ENCODE assay signal across 22 mouse cellular contexts in the genomic region with DNA sequence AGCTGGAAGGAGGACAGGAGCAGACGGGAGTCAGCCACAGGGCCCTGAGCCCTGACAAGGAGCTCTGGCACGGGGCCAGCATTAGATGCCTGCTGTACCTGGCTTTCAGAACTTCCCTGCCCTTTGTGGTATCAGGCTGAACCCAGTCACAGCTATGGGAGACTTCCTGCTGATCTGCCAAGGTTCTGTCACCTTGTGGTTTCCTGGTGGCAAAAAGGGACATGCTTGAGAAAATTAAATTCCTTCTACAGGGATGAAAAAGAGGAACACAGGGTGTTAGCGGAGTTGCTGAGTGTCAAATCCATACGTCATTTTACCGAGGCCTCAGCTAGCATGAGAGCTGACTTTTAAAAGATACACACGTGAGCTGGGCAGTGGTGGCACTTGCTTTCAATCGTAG.
DNase-seq lines count a peak whose midpoint lies in the region; ATAC-seq and TF ChIP-seq lines count a peak whose summit lies in the region.
"Had no signal": no experiment of that assay in that cellular context is flagged by ENCODE, and none has a peak within 500 bp of the region (broad histone marks: within the 10 kb centered on the region; RNA-seq: fewer than 3 reads in every experiment).

No protein-coding gene starts in this region.

- H3K9me3 ChIP-seq in midbrain, postnatal 0 days (ENCODE audit: low read length): no peaks in the 10 kb centered on the region
- no peaks in the 10 kb centered on the region for H3K9me3 ChIP-seq in midbrain, embryonic 10.5 days (replicated peaks)
- H3K9me3 ChIP-seq: forebrain, embryonic 12.5 days; heart, embryonic 13.5 days; limb, embryonic 13.5 days; liver, embryonic 15.5 days; neural tube, embryonic 15.5 days had no signal

- ATAC-seq in midbrain, postnatal 0 days (ENCODE audit: low FRiP score): no peak
- ATAC-seq in megakaryocyte progenitor cell, adult 5-6 weeks (replicated peaks; ENCODE audit: poor library complexity): peak; percentile 82
- ATAC-seq: hindbrain, postnatal 0 days had no signal

- H3K4me2 ChIP-seq in midbrain, postnatal 0 days (ENCODE audit: low read depth, low read length, poor library complexity, severe bottlenecking): no peak overlapping the region
- H3K4me2 ChIP-seq: forebrain, embryonic 12.5 days; heart, embryonic 13.5 days; limb, embryonic 13.5 days; liver, embryonic 15.5 days; neural tube, embryonic 15.5 days had no signal

- H3K27ac ChIP-seq in midbrain, postnatal 0 days (ENCODE audit: low read depth, low read length): no peak overlapping the region
- no peak overlapping the region for H3K27ac ChIP-seq in midbrain, embryonic 10.5 days (replicated peaks)
- H3K27ac ChIP-seq: forebrain, embryonic 12.5 days; heart, embryonic 13.5 days; hindbrain, postnatal 0 days; limb, embryonic 13.5 days; liver, embryonic 15.5 days; macrophage; neural tube, embryonic 15.5 days had no signal

- peak; percentile 27 for DNase-seq in adrenal gland, postnatal 14 days
- no peak for DNase-seq in adrenal gland, adult 2 months
- peak; percentile 6 for DNase-seq in kidney, adult 9 months
- DNase-seq in kidney, adult 11 months: no peak
- peak; percentile 10 for DNase-seq in midbrain, postnatal 0 days (ENCODE audit: low spot score)
- no peak for DNase-seq in midbrain, embryonic 10.5 days (ENCODE audit: low spot score)
- no peak for DNase-seq in thymus, postnatal 0 days (ENCODE audit: low spot score)
- DNase-seq: cerebellum, adult 8-10 months; embryo, embryonic 11 days; gastrocnemius, postnatal 10 days; heart, adult 18-20 months; heart, postnatal 36 days; midbrain, embryonic 14.5 days; thymus, postnatal 25 days had no signal

- H3K4me1 ChIP-seq in midbrain, postnatal 0 days (ENCODE audit: insufficient read depth, low read length): no peaks in the 10 kb centered on the region
- H3K4me1 ChIP-seq in midbrain, embryonic 10.5 days: peaks cover 5% of the 10 kb centered on the region
- H3K4me1 ChIP-seq: forebrain, embryonic 12.5 days; liver, embryonic 15.5 days; neural tube, embryonic 15.5 days had no signal

- no peaks in the 10 kb centered on the region for H3K36me3 ChIP-seq in midbrain, postnatal 0 days (ENCODE audit: insufficient read depth, low read length)
- H3K36me3 ChIP-seq in midbrain, embryonic 10.5 days: no peaks in the 10 kb centered on the region
- H3K36me3 ChIP-seq: forebrain, embryonic 12.5 days; heart, embryonic 13.5 days; limb, embryonic 13.5 days; liver, embryonic 15.5 days; neural tube, embryonic 15.5 days had no signal

- no peak overlapping the region for H3K9ac ChIP-seq in midbrain, postnatal 0 days (replicated peaks; ENCODE audit: low read length, poor library complexity, severe bottlenecking)
- H3K9ac ChIP-seq: forebrain, embryonic 12.5 days; heart, embryonic 13.5 days; limb, embryonic 13.5 days; liver, embryonic 15.5 days; neural tube, embryonic 15.5 days had no signal

- 64% methylated on average over 7 of the region's 7 CpGs for WGBS in midbrain, postnatal 0 days
- WGBS in midbrain, embryonic 10.5 days: 82% methylated on average over 7 of the region's 7 CpGs

- H3K27me3 ChIP-seq in midbrain, postnatal 0 days (ENCODE audit: insufficient read depth, low read length): no peaks in the 10 kb centered on the region
- H3K27me3 ChIP-seq in midbrain, embryonic 10.5 days (ENCODE audit: low read depth, poor library complexity, severe bottlenecking): peaks cover 32% of the 10 kb centered on the region
- H3K27me3 ChIP-seq: liver, embryonic 15.5 days had no signal

- TF ChIP-seq CTCF in midbrain, postnatal 0 days (IDR thresholded peaks at IDR 0.05): no peak

- H3K4me3 ChIP-seq in midbrain, postnatal 0 days (ENCODE audit: low read depth, low read length): no peak overlapping the region
- H3K4me3 ChIP-seq in midbrain, embryonic 10.5 days: no peak overlapping the region
- H3K4me3 ChIP-seq: forebrain, embryonic 12.5 days; heart, embryonic 13.5 days; limb, embryonic 13.5 days; liver, embryonic 15.5 days; neural tube, embryonic 15.5 days had no signal

Comparison
In these comparisons a context has a peak if more than half of its experiments do, and no peak if none do; other contexts are left out.
1. DNase-seq: peak in adrenal gland, postnatal 14 days (single experiment), kidney, adult 9 months (single experiment) and midbrain, postnatal 0 days (single experiment); none in adrenal gland, adult 2 months (single experiment), kidney, adult 11 months (single experiment), midbrain, embryonic 10.5 days (single experiment) and thymus, postnatal 0 days (single experiment).